Mouse (Mus musculus) gastrocnemius, postnatal 4 days (tissue): Measurements from ENCODE around the gene Tmod1. TPM values are rescaled to one million over a fixed set of nuclear protein-coding genes. Genes with fewer than 3 reads are reported as not detected.
A peak's percentile ranks its signal among the peaks of the same experiment; 100 is the strongest.

Experiments
- DNase-seq, 2 experiments: peaks; one replicate each; pipeline ENCODE4 v3.0.0; 2021 to 2022; ENCODE audit warnings: low spot score in 2 of 2, mixed read lengths in 2 of 2
- long read RNA-seq, 2 experiments: library from polyadenylated mRNA; stranded (forward); transcript quantifications; one replicate each; pipeline ENCODE4 v2.0.0; 2021
- total RNA-seq, 2 experiments: library from RNA; stranded (reverse); gene quantifications; 2 replicates each; pipeline ENCODE4 v1.2.3; 2021

Tmod1 gene
- total RNA-seq, result 100 to 1,000 TPM; 243 to 252 TPM
- long read RNA-seq, experiment 1, transcript Tmod1-201 (10 exons, 3,158 nt), result major isoform, 254 of 321 reads
- long read RNA-seq, experiment 1, partial matches to known transcripts, result 21 of 321 reads
- long read RNA-seq, experiment 1, other reads (novel, unspliced or antisense), result 46 of 321 reads
- long read RNA-seq, experiment 2, transcript Tmod1-201 (10 exons, 3,158 nt), result major isoform, 307 of 347 reads
- long read RNA-seq, experiment 2, partial matches to known transcripts, result 13 of 347 reads
- long read RNA-seq, experiment 2, other reads (novel, unspliced or antisense), result 27 of 347 reads

- peak; percentile 48 to 73 for DNase-seq
Measured at GRCm38 (mm10) chr4:46038892-46039751, at the start of gene Tmod1. Tmod1 (plus strand) TSS chr4:46038935.

- no peak for DNase-seq
Measured at GRCm38 (mm10) chr4:45990427-45991135, 48.2 kb upstream of the Tmod1 start.

- DNase-seq, result no peak
Measured at GRCm38 (mm10) chr4:45998536-45998935, 40.2 kb upstream of the Tmod1 start.

GRCm38 (mm10) chr4:46008142-46008793 is 30.5 kb upstream of the Tmod1 start:
- DNase-seq, result no peak

GRCm38 (mm10) chr4:46011698-46012097 is 27.0 kb upstream of the Tmod1 start:
- no peak for DNase-seq

- no peak for DNase-seq
Measured at GRCm38 (mm10) chr4:46015605-46016004, 23.1 kb upstream of the Tmod1 start.

GRCm38 (mm10) chr4:46023021-46023481 is 15.7 kb upstream of the Tmod1 start:
- DNase-seq, result no peak

- peak in 1 of 2 experiments; percentile 37 for DNase-seq
Measured at GRCm38 (mm10) chr4:46025893-46026292, 12.8 kb upstream of the Tmod1 start.

GRCm38 (mm10) chr4:46028224-46028623 is 10.5 kb upstream of the Tmod1 start:
- peak in 1 of 2 experiments; percentile 48 for DNase-seq

- DNase-seq, result no peak
Measured at GRCm38 (mm10) chr4:46028781-46029180, 10.0 kb upstream of the Tmod1 start.

GRCm38 (mm10) chr4:46029552-46029951 is 9.2 kb upstream of the Tmod1 start:
- no peak for DNase-seq

GRCm38 (mm10) chr4:46032448-46032847 is 6.3 kb upstream of the Tmod1 start:
- no peak for DNase-seq

GRCm38 (mm10) chr4:46033197-46033596 is 5.5 kb upstream of the Tmod1 start:
- no peak for DNase-seq

GRCm38 (mm10) chr4:46038591-46038891 is 194 bp upstream of the Tmod1 start:
- no peak for DNase-seq

- DNase-seq, result no peak
Measured at GRCm38 (mm10) chr4:46039899-46040298, 1.2 kb downstream of the Tmod1 start.

GRCm38 (mm10) chr4:46040594-46041192 is 2.0 kb downstream of the Tmod1 start:
- DNase-seq, result no peak

- no peak for DNase-seq
Measured at GRCm38 (mm10) chr4:46041761-46042504, 3.2 kb downstream of the Tmod1 start.

GRCm38 (mm10) chr4:46042505-46042850 is 3.7 kb downstream of the Tmod1 start:
- no peak for DNase-seq

- DNase-seq, result no peak
Measured at GRCm38 (mm10) chr4:46043361-46043760, 4.6 kb downstream of the Tmod1 start.

GRCm38 (mm10) chr4:46047971-46048370 is 9.2 kb downstream of the Tmod1 start:
- no peak for DNase-seq
